Mouse (Mus musculus) forebrain, embryonic 15.5 days (tissue): Measurements from ENCODE around the gene Rapgefl1. TPM values are rescaled to one million over a fixed set of nuclear protein-coding genes. Genes with fewer than 3 reads are reported as not detected.

ENCODE experiments used
- ATAC-seq: fragments of 200-750 bp; cut with Nextera tagmentation; replicated peaks from 2 replicates; pipeline ENCODE4 v1.8.0; 2017; ENCODE audit warnings: mild to moderate bottlenecking, moderate TSS enrichment, moderate library complexity
- H3K27ac ChIP-seq: fragments of 300-500 bp; sonication (generic); replicated peaks from 2 replicates; pipeline ENCODE4 v1.5.1; 2015; ENCODE audit warnings: mild to moderate bottlenecking, inconsistent platforms
- H3K27me3 ChIP-seq: fragments of 300-500 bp; sonication (generic); 2 replicates; pipeline ENCODE4 v1.6.1; 2015; ENCODE audit warnings: inconsistent platforms
- H3K36me3 ChIP-seq: fragments of 300-500 bp; sonication (generic); 2 replicates; pipeline ENCODE4 v1.6.1; 2015; ENCODE audit warnings: mild to moderate bottlenecking, inconsistent platforms
- H3K4me1 ChIP-seq: fragments of 300-500 bp; sonication (generic); 2 replicates; pipeline ENCODE4 v1.6.1; 2015; ENCODE audit warnings: inconsistent platforms
- H3K4me2 ChIP-seq: fragments of 300-500 bp; sonication (generic); replicated peaks from 2 replicates; pipeline ENCODE4 v1.6.1; 2015; ENCODE audit warnings: mild to moderate bottlenecking, inconsistent platforms
- H3K4me3 ChIP-seq: fragments of 300-500 bp; sonication (generic); 2 replicates; pipeline ENCODE4 v1.5.1; 2015; ENCODE audit warnings: mild to moderate bottlenecking, inconsistent platforms
- H3K9ac ChIP-seq: fragments of 300-500 bp; sonication (generic); replicated peaks from 2 replicates; pipeline ENCODE4 v1.6.1; 2015; ENCODE audit warnings: mild to moderate bottlenecking, inconsistent platforms
- H3K9me3 ChIP-seq: fragments of 300-500 bp; sonication (generic); 2 replicates; pipeline ENCODE4 v1.6.1; 2016; ENCODE audit warnings: inconsistent platforms
- WGBS: fragments of 180-500 bp; shearing (Covaris S2); methylation state at CpG from one replicate; pipeline ENCODE4 v1.1.7; 2015; ENCODE audit warnings: mixed read lengths; 5-methylcytosine and 5-hydroxymethylcytosine counted together
- polyA plus RNA-seq: library from polyadenylated mRNA; unstranded; fragments of >200 nt; fragmentation: Nextera tagmentation; extraction: Ambion mirVana; gene quantifications from 2 replicates; pipeline ENCODE4 v1.2.1, GENCODE M21; 2015

Gene Rapgefl1
- polyA plus RNA-seq, 1 experiment from 2014 or later: 4.2 TPM

- WGBS: 75% methylated on average over 19 of the region's 19 CpGs
- H3K4me2 ChIP-seq: no peak overlapping the region
- H3K36me3 ChIP-seq: no peaks in the 10 kb centered on the region
- H3K27ac ChIP-seq: no peak overlapping the region
- H3K4me1 ChIP-seq: peaks cover 18% of the 10 kb centered on the region
- H3K9me3 ChIP-seq: no peaks in the 10 kb centered on the region
- no peak overlapping the region for H3K9ac ChIP-seq
- no peak overlapping the region for H3K4me3 ChIP-seq
- H3K27me3 ChIP-seq: no peaks in the 10 kb centered on the region
- ATAC-seq: no peak
These were observed 10.4 kb downstream of the Rapgefl1 start for GRCm38 (mm10) chr11:98846865-98847604.

- no peak overlapping the region for H3K27ac ChIP-seq
These were observed 12.8 kb downstream of the Rapgefl1 start for GRCm38 (mm10) chr11:98849196-98849894.

GRCm38 (mm10) chr11:98850100-98851093 lies 13.8 kb downstream of the Rapgefl1 start:
- H3K4me1 ChIP-seq: peaks cover 18% of the 10 kb centered on the region
- no peaks in the 10 kb centered on the region for H3K27me3 ChIP-seq
- 60% methylated on average over 26 of the region's 26 CpGs for WGBS
- no peaks in the 10 kb centered on the region for H3K36me3 ChIP-seq
- no peak overlapping the region for H3K9ac ChIP-seq
- peak overlapping the region; percentile 27 for H3K4me2 ChIP-seq
- no peaks in the 10 kb centered on the region for H3K9me3 ChIP-seq
- 0 out of 2 replicates have a peak overlapping the region, but pooled peaks have one; percentile 21 for H3K27ac ChIP-seq
- ATAC-seq: peak; percentile 38; the same call in 1 of the 2 replicates
- 0 out of 2 replicates have a peak overlapping the region, but pooled peaks have one; percentile 13 for H3K4me3 ChIP-seq

More at GRCm38 (mm10) chr11:98849196-98849894, 12.8 kb downstream of the Rapgefl1 start:
- Histone ChIP-seq H3K9me3 (no peaks in the 10 kb centered on the region), H3K36me3 (no peaks in the 10 kb centered on the region), H3K27me3 (no peaks in the 10 kb centered on the region), H3K9ac (no peak overlapping the region), H3K4me3 (no peak overlapping the region), H3K4me2 (no peak overlapping the region), H3K4me1 (peaks cover 18% of the 10 kb centered on the region)
- WGBS: 12% methylated on average over 19 of the region's 19 CpGs
- no peak for ATAC-seq

GRCm38 (mm10) chr11:98854116-98854515 lies 17.5 kb downstream of the Rapgefl1 start:
- Histone ChIP-seq H3K4me1 (peaks cover 16% of the 10 kb centered on the region), H3K4me3 (no peak overlapping the region), H3K27me3 (no peaks in the 10 kb centered on the region), H3K9me3 (no peaks in the 10 kb centered on the region), H3K4me2 (no peak overlapping the region), H3K27ac (no peak overlapping the region), H3K9ac (no peak overlapping the region), H3K36me3 (no peaks in the 10 kb centered on the region)
- ATAC-seq: no peak
- WGBS: 86% methylated on average over 8 of the region's 8 CpGs

- Histone ChIP-seq H3K27ac (no peak overlapping the region), H3K9me3 (no peaks in the 10 kb centered on the region), H3K4me3 (no peak overlapping the region), H3K9ac (no peak overlapping the region), H3K27me3 (no peaks in the 10 kb centered on the region), H3K4me2 (no peak overlapping the region), H3K4me1 (peaks cover 10% of the 10 kb centered on the region), H3K36me3 (no peaks in the 10 kb centered on the region)
- no peak for ATAC-seq
- WGBS: 97% methylated on average over 2 of the region's 2 CpGs
These were observed 18.1 kb downstream of the Rapgefl1 start for GRCm38 (mm10) chr11:98854659-98855058.

GRCm38 (mm10) chr11:98858759-98859731 lies 22.5 kb downstream of the Rapgefl1 start:
- no peak overlapping the region for H3K9ac ChIP-seq
- H3K27me3 ChIP-seq: no peaks in the 10 kb centered on the region
- ATAC-seq: peak; percentile 27; the same call in 1 of the 2 replicates
- no peak overlapping the region for H3K27ac ChIP-seq
- H3K4me3 ChIP-seq: no peak overlapping the region
- H3K9me3 ChIP-seq: no peaks in the 10 kb centered on the region
- no peak overlapping the region for H3K4me2 ChIP-seq
- peaks cover 6% of the 10 kb centered on the region for H3K4me1 ChIP-seq
- 30% methylated on average over 14 of the region's 14 CpGs for WGBS
- H3K36me3 ChIP-seq: no peaks in the 10 kb centered on the region

DNA sequence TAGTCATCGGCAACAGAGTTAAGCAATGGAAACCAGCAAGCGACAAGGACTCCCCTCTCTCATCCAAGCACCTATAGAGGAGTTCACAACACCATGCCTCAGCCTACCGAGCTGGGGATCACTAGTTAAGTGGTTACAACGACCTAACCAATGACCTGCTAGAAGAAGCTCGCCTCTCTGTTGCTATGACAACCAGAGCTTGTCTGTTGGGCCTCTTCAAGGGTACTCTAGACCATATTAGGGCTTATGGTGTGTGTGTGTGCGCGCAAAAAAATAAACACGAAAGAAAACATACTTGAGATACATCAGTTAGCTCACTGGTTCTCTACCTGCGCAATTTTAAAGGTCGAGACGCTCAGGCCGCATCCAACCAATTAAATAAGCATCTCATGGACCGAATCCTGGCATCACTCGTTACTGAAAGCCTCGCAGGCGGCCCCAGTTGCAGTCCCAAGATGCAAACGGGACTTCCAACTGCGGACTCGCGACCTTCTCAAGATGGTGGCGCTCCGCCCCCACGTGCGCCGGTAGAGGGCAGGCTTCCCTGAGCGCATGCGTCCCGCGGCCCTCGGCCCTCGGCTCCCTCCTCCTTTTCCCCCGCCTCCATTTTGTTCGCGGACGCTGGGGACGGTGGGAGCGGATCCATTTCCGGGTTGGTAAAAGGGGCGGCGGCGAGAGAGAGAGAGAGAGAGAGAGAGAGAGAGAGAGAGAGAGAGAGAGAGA lies 26.6 kb downstream of the Rapgefl1 start, which contains the start of gene Wipf2:
Gene Wipf2 (plus strand): TSS at position 611 of the 723 bp plus-strand sequence.
- H3K27me3 ChIP-seq: no peaks in the 10 kb centered on the region
- WGBS: 6% methylated on average over 39 of the region's 41 CpGs
- peaks cover 14% of the 10 kb centered on the region for H3K4me1 ChIP-seq
- H3K4me3 ChIP-seq: peak within 1 kb of the TSS; percentile 73
- peak within 1 kb of the TSS; percentile 96 for H3K27ac ChIP-seq
- H3K9ac ChIP-seq: peak within 1 kb of the TSS; percentile 69
- no peaks in the 10 kb centered on the region for H3K9me3 ChIP-seq
- ATAC-seq: peak; percentile 89
- peak within 1 kb of the TSS; percentile 72 for H3K4me2 ChIP-seq
- H3K36me3 ChIP-seq: peaks cover 3% of the 10 kb centered on the region; the same call in 1 of the 2 replicates

DNA sequence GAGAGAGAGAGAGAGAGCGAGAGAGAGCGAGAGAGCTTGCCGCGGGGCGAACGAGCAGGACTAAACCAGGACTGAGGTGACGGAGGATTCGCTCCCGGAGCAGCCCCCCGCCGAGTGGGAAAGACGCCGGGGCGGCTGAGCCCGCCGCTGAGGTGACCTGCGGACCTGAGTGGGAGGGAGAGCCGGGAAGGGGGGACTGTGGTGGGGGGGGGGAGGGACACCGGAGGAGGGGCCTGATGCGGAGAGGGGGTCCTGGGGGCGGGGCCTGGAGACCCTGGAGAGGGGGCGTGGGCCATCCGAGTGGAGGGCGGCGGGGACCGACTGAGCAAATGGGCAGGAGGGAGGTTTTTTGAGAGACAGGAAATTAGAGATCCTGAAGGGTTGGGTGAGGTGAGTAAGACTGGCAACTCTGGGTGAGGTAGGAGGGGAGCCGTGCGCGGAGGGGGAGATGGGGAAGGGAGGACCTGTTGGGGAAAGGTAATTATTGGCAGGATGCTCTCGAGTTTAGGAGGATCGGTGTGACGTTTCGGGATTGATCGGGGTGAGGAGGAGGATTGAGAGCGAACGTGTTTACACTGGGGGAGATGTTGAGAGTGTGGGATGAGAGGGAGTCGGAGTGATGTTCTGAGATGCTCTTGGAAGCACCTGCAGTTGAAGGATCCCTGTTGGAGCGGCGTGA lies 27.3 kb downstream of the Rapgefl1 start:
- H3K9me3 ChIP-seq: no peaks in the 10 kb centered on the region
- peak overlapping the region; percentile 69 for H3K9ac ChIP-seq
- WGBS: under 1% methylated on average over 35 of the region's 39 CpGs
- peaks cover 14% of the 10 kb centered on the region for H3K4me1 ChIP-seq
- peak; percentile 75 for ATAC-seq
- no peaks in the 10 kb centered on the region for H3K27me3 ChIP-seq
- peaks cover 3% of the 10 kb centered on the region; the same call in 1 of the 2 replicates for H3K36me3 ChIP-seq
- H3K4me2 ChIP-seq: peak overlapping the region; percentile 72
- H3K27ac ChIP-seq: peak overlapping the region; percentile 96
- peak overlapping the region; percentile 73 for H3K4me3 ChIP-seq

DNA sequence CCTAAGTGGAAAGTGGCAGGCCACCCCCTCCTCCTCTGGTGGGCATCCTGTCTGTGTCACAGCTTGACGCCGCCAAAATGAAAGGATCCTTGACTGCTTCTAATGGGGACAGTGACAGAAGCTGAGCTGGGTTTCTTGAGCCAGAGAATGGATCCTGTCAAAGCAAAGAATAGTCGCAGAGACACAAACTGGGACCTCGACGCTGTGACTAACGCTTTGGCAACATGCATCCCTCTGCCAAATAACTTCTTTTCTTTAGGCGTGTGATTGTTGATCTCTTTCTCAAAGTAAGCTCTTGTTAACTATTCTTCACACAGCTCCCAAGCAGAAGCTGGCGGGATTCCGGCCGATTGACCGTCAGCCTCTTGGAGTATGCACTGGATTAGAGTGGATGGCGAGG lies 30.7 kb downstream of the Rapgefl1 start:
- ATAC-seq: no peak
- WGBS: 45% methylated on average over 12 of the region's 12 CpGs
- H3K27ac ChIP-seq: no peak overlapping the region
- H3K36me3 ChIP-seq: peaks cover 12% of the 10 kb centered on the region
- H3K9ac ChIP-seq: no peak overlapping the region
- no peak overlapping the region for H3K4me3 ChIP-seq
- H3K4me2 ChIP-seq: no peak overlapping the region
- H3K27me3 ChIP-seq: no peaks in the 10 kb centered on the region
- peaks cover 23% of the 10 kb centered on the region for H3K4me1 ChIP-seq
- no peaks in the 10 kb centered on the region for H3K9me3 ChIP-seq

GRCm38 (mm10) chr11:98869906-98870305 lies 33.3 kb downstream of the Rapgefl1 start:
- Histone ChIP-seq H3K36me3 (peaks cover 16% of the 10 kb centered on the region), H3K4me2 (no peak overlapping the region), H3K27ac (no peak overlapping the region), H3K27me3 (no peaks in the 10 kb centered on the region), H3K9me3 (no peaks in the 10 kb centered on the region), H3K4me1 (peaks cover 12% of the 10 kb centered on the region), H3K9ac (no peak overlapping the region), H3K4me3 (no peak overlapping the region)
- 95% methylated on average over 8 of the region's 8 CpGs for WGBS
- no peak for ATAC-seq
